Mouse (Mus musculus): Measurements from ENCODE around the gene Nudt19.
A peak's percentile ranks its signal among the peaks of the same experiment; 100 is the strongest.
"Not testable (repeated sequence)": the region's sequence is repeated elsewhere in the genome, so short reads cannot be mapped to it uniquely, and the experiment has no call there.

The Nudt19 gene

GRCm38 (mm10) chr7:35565965-35566364 lies 9.9 kb upstream of the Nudt19 start:
- not testable (repeated sequence) for DNase-seq (ENCODE audit: extremely low spot score, low spot score)

DNA sequence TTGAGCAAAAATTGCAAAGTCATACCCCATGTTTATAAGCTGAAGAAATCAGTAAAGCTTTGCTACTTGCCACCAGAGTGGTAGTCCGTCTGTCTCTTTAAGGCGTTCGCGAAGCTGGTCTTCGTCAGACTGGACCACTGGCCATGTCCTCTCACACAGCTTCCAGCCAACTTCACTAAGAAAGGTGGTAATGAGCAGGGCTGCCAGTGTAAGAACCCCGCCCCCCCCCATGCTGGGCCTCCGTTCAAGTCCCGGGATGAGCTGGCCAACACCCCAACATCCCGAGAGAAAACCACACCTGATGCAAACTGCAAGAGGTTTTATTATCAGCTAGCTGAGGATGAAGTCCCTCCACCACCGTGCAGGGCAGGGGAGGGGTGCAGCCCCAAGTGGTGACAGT lies 8.8 kb upstream of the Nudt19 start:
- not testable (repeated sequence) for DNase-seq (ENCODE audit: extremely low spot score, low spot score)

- no peak for DNase-seq (ENCODE audit: extremely low spot score, low spot score)
Measured at GRCm38 (mm10) chr7:35564067-35564865, 8.2 kb upstream of the Nudt19 start.

- no peak for DNase-seq (ENCODE audit: extremely low spot score, low spot score)
Measured at GRCm38 (mm10) chr7:35563071-35563470, 7.0 kb upstream of the Nudt19 start.

DNA sequence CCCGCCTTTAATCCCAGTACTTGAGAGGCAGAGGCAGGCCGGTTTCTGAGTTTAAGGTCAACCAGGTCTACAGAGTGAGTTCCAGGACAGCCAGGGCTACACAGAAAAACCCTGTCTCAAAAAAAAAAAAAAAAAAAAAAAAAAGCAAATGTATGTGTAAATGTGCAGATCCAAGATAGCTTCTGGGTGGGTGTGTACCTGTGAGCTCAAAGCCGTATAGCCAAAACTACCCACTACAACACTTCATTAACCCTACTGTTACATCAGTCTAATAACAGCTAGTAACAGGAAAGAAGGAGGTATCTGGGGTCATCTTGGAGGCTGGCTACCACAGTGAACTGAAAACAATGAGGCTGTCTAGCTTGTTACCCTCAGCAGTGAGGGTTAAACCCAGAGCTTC lies 3.7 kb upstream of the Nudt19 start:
- no peak for DNase-seq (ENCODE audit: extremely low spot score, low spot score)

GRCm38 (mm10) chr7:35558681-35559080 lies 2.6 kb upstream of the Nudt19 start:
- DNase-seq (ENCODE audit: extremely low spot score, low spot score) = no peak

DNA sequence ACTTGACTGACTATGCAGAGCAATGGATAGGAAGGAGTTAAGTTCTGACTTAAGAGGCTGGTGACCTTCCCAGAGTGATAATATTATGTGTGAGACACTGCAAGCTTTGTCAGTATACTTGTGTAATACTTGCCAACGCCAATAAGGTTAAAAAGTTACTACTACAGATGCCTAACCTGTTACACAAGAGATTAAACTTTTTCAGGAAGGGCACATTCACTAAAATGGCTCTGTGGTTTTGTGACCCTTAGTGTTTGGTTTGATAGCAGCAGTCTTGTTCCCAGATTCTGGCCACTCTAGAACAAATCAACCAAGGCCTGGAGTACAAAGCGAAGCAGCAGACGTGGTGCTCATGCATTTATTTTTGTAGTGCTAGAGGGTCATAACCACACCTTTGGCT lies 1.5 kb upstream of the Nudt19 start:
- no peak for DNase-seq (ENCODE audit: extremely low spot score, low spot score)

DNA sequence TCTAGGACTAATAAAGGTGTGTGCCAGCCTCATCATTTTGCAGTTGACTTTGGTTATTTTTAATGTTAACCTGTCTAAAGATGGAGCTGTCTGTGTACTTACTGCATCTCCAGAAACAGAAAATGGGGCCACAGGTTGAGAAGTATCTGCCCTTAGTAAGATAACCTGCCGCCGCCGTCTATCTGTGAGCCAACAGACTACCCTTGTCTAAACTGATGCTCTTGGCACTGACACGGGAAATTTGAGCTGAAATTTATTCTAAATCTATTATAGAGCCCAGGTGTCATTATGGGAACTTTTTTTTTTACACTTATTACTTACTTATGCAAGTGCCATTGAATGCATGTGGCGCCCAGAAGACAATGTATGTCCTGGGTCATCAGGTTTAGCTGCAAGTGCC lies 801 bp upstream of the Nudt19 start:
- DNase-seq (ENCODE audit: extremely low spot score, low spot score) = no peak

DNA sequence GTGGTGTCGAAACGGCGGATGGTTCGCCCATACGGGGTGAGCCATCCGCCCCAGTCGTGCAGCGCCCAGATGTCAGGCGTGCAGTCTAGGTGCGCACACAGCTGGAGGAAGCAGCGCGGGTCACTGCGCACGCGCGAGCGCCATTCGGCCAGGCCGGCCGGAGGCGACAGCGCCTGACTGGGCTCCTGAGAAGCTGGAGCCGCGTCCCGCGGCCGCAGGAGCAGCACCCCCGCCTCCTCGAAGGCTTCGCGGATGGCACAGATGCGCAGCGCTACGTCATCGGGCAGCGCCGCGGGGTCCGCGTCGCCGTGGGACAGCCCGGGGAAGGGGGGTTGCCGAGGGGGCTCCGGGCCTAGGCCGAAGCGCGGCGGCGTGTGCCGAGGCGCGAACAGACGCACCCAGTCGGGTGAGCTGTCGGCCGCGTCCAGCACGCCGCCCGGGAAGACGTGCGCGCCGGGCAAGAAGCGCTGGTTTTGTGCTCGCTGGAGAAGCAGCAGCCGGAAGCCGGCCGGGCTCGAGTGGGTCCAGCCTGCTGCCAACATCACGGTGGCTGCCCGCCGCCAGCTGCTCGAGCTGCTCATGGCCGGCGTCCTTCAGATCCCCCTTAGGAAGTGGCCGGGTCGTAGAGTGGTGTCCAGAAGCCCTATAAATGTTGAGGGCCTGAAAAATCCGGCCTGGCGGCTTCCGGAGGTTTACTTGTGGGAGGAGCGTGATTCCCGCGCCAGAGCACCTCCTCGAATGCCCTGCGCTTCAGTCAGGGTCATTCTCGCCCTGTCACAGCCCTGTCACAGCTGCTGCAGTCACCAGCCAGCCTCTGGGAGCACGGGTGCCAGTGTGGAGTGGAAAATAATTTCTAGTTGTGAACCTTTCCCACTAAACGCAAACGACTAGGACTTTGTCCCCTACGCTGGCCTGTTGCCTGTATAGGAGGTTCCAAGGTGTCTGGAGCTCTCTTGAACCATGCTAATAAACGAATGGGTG lies 590 bp downstream of the Nudt19 start:
- peak; percentile 92 for DNase-seq (ENCODE audit: extremely low spot score, low spot score)

- DNase-seq (ENCODE audit: extremely low spot score, low spot score) = peak; percentile 33
Measured at GRCm38 (mm10) chr7:35554605-35555175, 1.4 kb downstream of the Nudt19 start.

GRCm38 (mm10) chr7:35553751-35554604 lies 2.1 kb downstream of the Nudt19 start:
- DNase-seq (ENCODE audit: extremely low spot score, low spot score) = no peak

GRCm38 (mm10) chr7:35545881-35546280 lies 10.2 kb downstream of the Nudt19 start:
- DNase-seq (ENCODE audit: extremely low spot score, low spot score) = peak; percentile 49

- DNase-seq (ENCODE audit: extremely low spot score, low spot score) = no peak
Measured at GRCm38 (mm10) chr7:35537562-35537961, 18.5 kb downstream of the Nudt19 start, which contains the start of gene Tdrd12. Gene Tdrd12 (minus strand): TSS chr7:35537745.

DNA sequence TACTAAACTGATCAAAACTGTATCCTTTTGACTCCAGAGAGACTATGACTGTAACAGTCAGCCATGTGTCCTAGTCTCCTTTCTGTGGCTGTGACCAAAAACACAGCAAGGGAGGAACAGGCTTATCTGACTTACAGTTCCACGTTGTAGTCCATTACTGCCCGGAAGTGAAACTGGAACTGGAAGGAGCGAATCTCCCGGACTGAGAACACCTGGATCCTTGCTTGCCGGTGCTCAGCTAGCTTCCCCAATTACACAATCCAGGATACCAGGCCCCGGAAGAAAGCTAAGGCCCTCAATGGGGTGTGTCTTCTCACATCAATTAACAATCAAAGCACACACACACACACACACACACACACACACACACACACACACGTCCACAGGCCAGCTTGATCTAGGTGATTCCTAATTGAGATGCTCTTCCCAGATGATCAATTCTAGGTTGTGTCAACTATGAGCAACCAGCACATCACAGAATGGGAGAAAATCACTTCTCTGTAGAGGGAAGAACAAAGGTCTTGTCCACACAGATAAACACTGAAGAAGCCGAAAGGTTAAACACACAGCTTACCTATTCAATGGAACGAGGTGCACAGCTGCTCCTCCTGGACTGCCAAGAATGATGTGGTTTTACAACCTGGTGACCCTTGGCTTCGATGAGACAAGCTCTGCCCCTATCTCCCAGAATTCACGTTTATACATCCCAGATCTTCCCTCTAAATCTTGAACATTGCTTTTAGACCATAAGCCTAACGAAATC lies 20.2 kb downstream of the Nudt19 start:
- DNase-seq (ENCODE audit: extremely low spot score, low spot score) = no peak

DNA sequence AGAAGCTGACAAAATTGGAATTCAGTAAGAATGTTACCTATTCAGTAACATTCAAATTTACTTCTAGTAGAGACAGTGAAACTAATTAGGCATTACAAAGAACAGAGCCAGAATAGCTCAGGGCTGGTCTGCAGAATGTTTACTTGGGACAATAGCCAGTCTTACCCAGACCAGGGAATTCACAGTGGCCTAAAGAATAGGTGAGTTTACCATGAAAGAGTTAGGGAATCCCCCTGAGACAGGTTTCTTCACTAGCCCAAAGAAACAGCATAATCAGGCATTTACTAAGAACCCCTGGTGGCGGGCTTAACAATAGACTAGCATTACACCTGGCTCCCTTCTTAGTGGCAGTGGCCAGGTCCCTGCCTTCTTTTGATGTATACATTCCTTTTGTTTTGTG lies 25.6 kb downstream of the Nudt19 start:
- DNase-seq (ENCODE audit: extremely low spot score, low spot score) = not testable (repeated sequence)

- no peak for DNase-seq (ENCODE audit: extremely low spot score, low spot score)
Measured at GRCm38 (mm10) chr7:35530026-35530425, 26.1 kb downstream of the Nudt19 start.

- DNase-seq (ENCODE audit: extremely low spot score, low spot score) = no peak
Measured at GRCm38 (mm10) chr7:35526795-35527194, 29.3 kb downstream of the Nudt19 start.

- DNase-seq (ENCODE audit: extremely low spot score, low spot score) = peak; percentile 22
Measured at GRCm38 (mm10) chr7:35501995-35502394, 54.1 kb downstream of the Nudt19 start.

DNA sequence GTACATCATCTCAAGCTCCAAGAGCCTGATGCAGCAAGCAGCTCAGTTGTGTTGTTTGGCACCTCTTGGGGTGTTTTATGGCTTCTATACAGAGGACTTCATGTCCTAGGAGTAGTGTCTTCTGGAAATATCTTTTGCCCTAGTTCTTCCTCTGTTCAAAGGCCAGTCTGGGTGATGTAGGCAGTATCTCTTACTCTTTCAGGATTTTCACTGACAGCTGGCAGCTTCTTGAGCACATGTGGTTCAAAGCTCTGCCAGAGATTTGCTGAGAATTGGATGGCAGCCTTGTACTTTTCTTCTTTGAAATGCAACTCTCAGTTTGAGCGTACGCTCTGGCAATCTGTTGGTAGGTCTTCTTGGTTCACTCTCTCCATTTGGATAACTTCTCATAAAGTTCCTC lies 58.6 kb downstream of the Nudt19 start:
- DNase-seq (ENCODE audit: extremely low spot score, low spot score) = no peak

All from neural tube, embryonic 10.5 days (tissue).